In genomic region chr17:56482671-56483070, GRCm38 (mm10) we compare ENCODE assay signal across 37 mouse cellular contexts. TPM values are rescaled to one million over a fixed set of nuclear protein-coding genes. Genes with fewer than 3 reads are reported as not detected.
"Had no signal": no experiment of that assay in that cellular context is flagged by ENCODE, and none has a peak within 500 bp of the region (broad histone marks: within the 10 kb centered on the region; RNA-seq: fewer than 3 reads in every experiment).

No protein-coding gene starts in this region.

- ATAC-seq: hindbrain, postnatal 0 days; intestine, embryonic 16.5 days had no signal

- H3K9ac ChIP-seq: heart, embryonic 13.5 days; heart, embryonic 15.5 days; hindbrain, embryonic 13.5 days; hindbrain, embryonic 15.5 days; limb, embryonic 12.5 days; liver, embryonic 13.5 days had no signal

- H3K27ac ChIP-seq: heart, embryonic 10.5 days; heart, embryonic 13.5 days; heart, embryonic 15.5 days; hindbrain, embryonic 13.5 days; hindbrain, embryonic 15.5 days; hindbrain, postnatal 0 days; layer of hippocampus, adult 2 months; left cerebral cortex, adult 2 months; limb, embryonic 10.5 days; limb, embryonic 12.5 days; liver, embryonic 13.5 days had no signal

- H3K4me2 ChIP-seq: heart, embryonic 13.5 days; heart, embryonic 15.5 days; hindbrain, embryonic 13.5 days; hindbrain, embryonic 15.5 days; limb, embryonic 12.5 days; liver, embryonic 11.5 days; liver, embryonic 13.5 days had no signal

- H3K27me3 ChIP-seq: hindbrain, embryonic 13.5 days; hindbrain, embryonic 15.5 days had no signal

- H3K4me1 ChIP-seq: liver, embryonic 13.5 days had no signal

- H3K4me3 ChIP-seq: heart, embryonic 10.5 days; heart, embryonic 13.5 days; heart, embryonic 15.5 days; hindbrain, embryonic 13.5 days; hindbrain, embryonic 15.5 days; layer of hippocampus, adult 2 months; left cerebral cortex, adult 2 months; limb, embryonic 10.5 days; limb, embryonic 12.5 days; liver, embryonic 13.5 days had no signal

- H3K36me3 ChIP-seq: heart, embryonic 10.5 days; heart, embryonic 13.5 days; heart, embryonic 15.5 days; hindbrain, embryonic 13.5 days; hindbrain, embryonic 15.5 days; limb, embryonic 10.5 days; limb, embryonic 12.5 days; liver, embryonic 13.5 days had no signal

- DNase-seq: gastrocnemius, postnatal 10 days; gastrocnemius, postnatal 36 days; heart, adult 18-20 months; heart, postnatal 14 days; heart, postnatal 36 days; kidney, adult 18-20 months; kidney, adult 8-10 months; kidney, postnatal 10 days; kidney, postnatal 25 days; kidney, postnatal 4 days; liver; liver, embryonic 13.5 days had no signal

- H3K9me3 ChIP-seq: heart, embryonic 10.5 days; heart, embryonic 13.5 days; heart, embryonic 15.5 days; hindbrain, embryonic 13.5 days; hindbrain, embryonic 15.5 days; limb, embryonic 10.5 days; limb, embryonic 12.5 days; liver, embryonic 13.5 days had no signal

RNA-seq across cellular contexts. Expression of gene Znrf4, which starts 29.6 kb away (rescaled TPM):
- total RNA-seq: gastrocnemius, adult 18-20 months; gastrocnemius, postnatal 10 days; gastrocnemius, postnatal 36 days; heart, adult 18-20 months; heart, adult 8-10 months; heart, postnatal 14 days; heart, postnatal 36 days; hematopoietic stem cell, adult 5-6 weeks; hindbrain, postnatal 0 days; layer of hippocampus, adult 2 months; layer of hippocampus, postnatal 10 days; layer of hippocampus, postnatal 25 days; left cerebral cortex, adult 2 months; left cerebral cortex, postnatal 14 days; left cerebral cortex, postnatal 36 days had no signal
- polyA plus RNA-seq: heart, embryonic 10.5 days; heart, embryonic 13.5 days; heart, embryonic 15.5 days; heart, postnatal 0 days; hindbrain, embryonic 11.5 days; hindbrain, embryonic 13.5 days; hindbrain, postnatal 0 days; intestine, embryonic 14.5 days; intestine, embryonic 16.5 days; kidney, embryonic 14.5 days; kidney, embryonic 16.5 days; limb, embryonic 10.5 days; limb, embryonic 12.5 days; limb, embryonic 14.5 days; liver, embryonic 11.5 days; liver, embryonic 13.5 days had no signal
